Comparison of ENCODE assay signal across 8 mouse cellular contexts in genomic region chr2:51147318-51148064, GRCm38 (mm10). TPM values are rescaled to one million over a fixed set of nuclear protein-coding genes. Genes with fewer than 3 reads are reported as not detected.
A peak's percentile ranks its signal among the peaks of the same experiment; 100 is the strongest.
DNase-seq lines count a peak whose midpoint lies in the region; ATAC-seq and TF ChIP-seq lines count a peak whose summit lies in the region.

No protein-coding gene starts in this region.

- peak; percentile 50 for ATAC-seq in cerebellum, adult (ENCODE audit: insufficient number of reproducible peaks, low FRiP score, low TSS enrichment)
- ATAC-seq in forebrain, embryonic 15.5 days (replicated peaks) = peak; percentile 46
- peak; percentile 83 for ATAC-seq in heart, postnatal 0 days (ENCODE audit: insufficient read depth, low read depth)
- ATAC-seq in liver, embryonic 15.5 days (ENCODE audit: insufficient read depth) = peak; percentile 57
- ATAC-seq in stomach, postnatal 0 days (ENCODE audit: low FRiP score, low TSS enrichment) = peak; percentile 84

- dilution Hi-C loops in CH12.LX (cut with MboI; ENCODE audit: extremely low pct_ligation_motif_present, extremely low pct_unique_long_range_greater_than_20kb, low sequenced_read_pairs) = no loop called here

- DNase-seq in CH12.LX (ENCODE audit: extremely low read depth) = no peak
- peak; percentile 78 for DNase-seq in heart, postnatal 0 days (ENCODE audit: low spot score)
- DNase-seq in kidney, postnatal 36 days = peak; percentile 85 to 89
- DNase-seq in neural tube, embryonic 10.5 days (ENCODE audit: extremely low spot score, low spot score) = peak; percentile 83
- DNase-seq in stomach, postnatal 0 days (ENCODE audit: low spot score) = peak; percentile 87

- H3K79me2 ChIP-seq in CH12.LX (replicated peaks; ENCODE audit: control insufficient read depth, extremely low read depth, insufficient read depth, poor library complexity, severe bottlenecking) = no peaks in the 10 kb centered on the region

- H3K4me2 ChIP-seq in CH12.LX (ENCODE audit: insufficient read depth, low read depth, poor library complexity, severe bottlenecking) = peak overlapping the region; percentile 87
- peak overlapping the region; percentile 62 for H3K4me2 ChIP-seq in forebrain, embryonic 15.5 days (replicated peaks)
- H3K4me2 ChIP-seq in heart, postnatal 0 days (ENCODE audit: low read depth, low read length) = peak overlapping the region; percentile 92
- peak overlapping the region; percentile 56 for H3K4me2 ChIP-seq in liver, embryonic 15.5 days
- peak overlapping the region; percentile 77 for H3K4me2 ChIP-seq in stomach, postnatal 0 days (replicated peaks; ENCODE audit: low read depth)

- peaks cover 0 to 6% of the 10 kb centered on the region in 2 experiments; a peak in 1 of 4 replicates for H3K4me1 ChIP-seq in CH12.LX (ENCODE audit: control insufficient read depth in 1 of 2, insufficient read depth in 2 of 2)
- peaks cover 33% of the 10 kb centered on the region for H3K4me1 ChIP-seq in forebrain, embryonic 15.5 days
- peaks cover 34% of the 10 kb centered on the region for H3K4me1 ChIP-seq in heart, postnatal 0 days (ENCODE audit: control insufficient read depth, insufficient read depth)
- H3K4me1 ChIP-seq in liver, embryonic 15.5 days (replicated peaks) = no peaks in the 10 kb centered on the region
- peaks cover 10% of the 10 kb centered on the region for H3K4me1 ChIP-seq in stomach, postnatal 0 days (replicated peaks; ENCODE audit: control insufficient read depth, insufficient read depth)

- no peak overlapping the region for H3K9ac ChIP-seq in CH12.LX (ENCODE audit: insufficient read depth, low read depth)
- H3K9ac ChIP-seq in forebrain, embryonic 15.5 days (replicated peaks) = peak overlapping the region; percentile 94
- peak overlapping the region; percentile 87 for H3K9ac ChIP-seq in heart, postnatal 0 days (replicated peaks; ENCODE audit: low read depth, low read length)
- peak overlapping the region; percentile 53 for H3K9ac ChIP-seq in liver, embryonic 15.5 days
- peak overlapping the region; percentile 89 for H3K9ac ChIP-seq in stomach, postnatal 0 days (ENCODE audit: low read length)

- H3K4me3 ChIP-seq in CH12.LX (replicated peaks in 1 of 3; ENCODE audit: low read depth in 2 of 3, low read length in 2 of 3, poor library complexity in 1 of 3) = peak overlapping the region in 2 of 3 experiments; percentile 12 to 60
- H3K4me3 ChIP-seq in forebrain, embryonic 15.5 days = peak overlapping the region; percentile 85
- H3K4me3 ChIP-seq in heart, postnatal 0 days (ENCODE audit: low read depth, low read length) = peak overlapping the region; percentile 91
- H3K4me3 ChIP-seq in liver, embryonic 15.5 days (replicated peaks) = peak overlapping the region; percentile 61
- peak overlapping the region; percentile 92 for H3K4me3 ChIP-seq in stomach, postnatal 0 days (ENCODE audit: low read depth, low read length)

- H3K27ac ChIP-seq in CH12.LX (ENCODE audit: insufficient read depth, low read depth) = no peak overlapping the region
- peak overlapping the region; percentile 92 for H3K27ac ChIP-seq in forebrain, embryonic 15.5 days (replicated peaks)
- H3K27ac ChIP-seq in heart, postnatal 0 days (ENCODE audit: low read depth) = peak overlapping the region; percentile 96
- H3K27ac ChIP-seq in liver, embryonic 15.5 days (replicated peaks) = peak overlapping the region; percentile 59
- peak overlapping the region; percentile 97 for H3K27ac ChIP-seq in stomach, postnatal 0 days (replicated peaks)

- no peaks in the 10 kb centered on the region for H3K9me3 ChIP-seq in CH12.LX (replicated peaks; ENCODE audit: low read length)
- no peaks in the 10 kb centered on the region for H3K9me3 ChIP-seq in forebrain, embryonic 15.5 days
- H3K9me3 ChIP-seq in heart, postnatal 0 days (replicated peaks; ENCODE audit: control insufficient read depth, low read length) = no peaks in the 10 kb centered on the region
- no peaks in the 10 kb centered on the region for H3K9me3 ChIP-seq in liver, embryonic 15.5 days (replicated peaks)
- H3K9me3 ChIP-seq in stomach, postnatal 0 days (ENCODE audit: control insufficient read depth, low read length) = no peaks in the 10 kb centered on the region

- no peak for TF ChIP-seq EP300 in CH12.LX (IDR thresholded peaks at IDR 0.05; ENCODE audit: low read length)
- no peak for TF ChIP-seq EP300 in heart, postnatal 0 days (IDR thresholded peaks at IDR 0.05; ENCODE audit: low read depth)
- TF ChIP-seq EP300 in stomach, postnatal 0 days (optimal IDR thresholded peaks at IDR 0.05) = no peak

- peaks cover 6% of the 10 kb centered on the region for H3K27me3 ChIP-seq in CH12.LX (replicated peaks)
- H3K27me3 ChIP-seq in forebrain, embryonic 15.5 days = no peaks in the 10 kb centered on the region
- 0 out of 2 replicates have a peak, but pooled peaks cover 4% of the 10 kb centered on the region for H3K27me3 ChIP-seq in heart, postnatal 0 days (ENCODE audit: control insufficient read depth, insufficient read depth, low read length)
- peaks cover 34% of the 10 kb centered on the region for H3K27me3 ChIP-seq in liver, embryonic 15.5 days
- H3K27me3 ChIP-seq in stomach, postnatal 0 days (ENCODE audit: control insufficient read depth, insufficient read depth, low read length) = no peaks in the 10 kb centered on the region

- TF ChIP-seq RAD21 in CH12.LX (IDR thresholded peaks at IDR 0.05; ENCODE audit: low read depth, low read length) = no peak

- H3K36me3 ChIP-seq in CH12.LX (replicated peaks in 1 of 2; ENCODE audit: control insufficient read depth in 1 of 2, insufficient read depth in 1 of 2, low read length in 1 of 2) = no peaks in the 10 kb centered on the region
- no peaks in the 10 kb centered on the region for H3K36me3 ChIP-seq in forebrain, embryonic 15.5 days
- no peaks in the 10 kb centered on the region for H3K36me3 ChIP-seq in heart, postnatal 0 days (replicated peaks; ENCODE audit: control insufficient read depth, insufficient read depth, low read length)
- H3K36me3 ChIP-seq in liver, embryonic 15.5 days (replicated peaks) = no peaks in the 10 kb centered on the region
- 0 out of 2 replicates have a peak, but pooled peaks cover 2% of the 10 kb centered on the region for H3K36me3 ChIP-seq in stomach, postnatal 0 days (ENCODE audit: control insufficient read depth, insufficient read depth, low read length)

- under 1% methylated on average over 45 of the region's 45 CpGs for WGBS in forebrain, embryonic 15.5 days
- under 1% methylated on average over 45 of the region's 45 CpGs for WGBS in heart, postnatal 0 days
- under 1% methylated on average over 45 of the region's 45 CpGs for WGBS in liver, embryonic 15.5 days (ENCODE audit: insufficient replicate concordance)
- under 1% methylated on average over 42 of the region's 45 CpGs for WGBS in stomach, postnatal 0 days

- no peak for TF ChIP-seq POLR2A in CH12.LX (IDR thresholded peaks at IDR 0.05; ENCODE audit: low read depth, low read length)

- in situ Hi-C loops in CH12.LX (cut with MboI; ENCODE audit: low pct_ligation_motif_present, low pct_unique_long_range_greater_than_20kb, low sequenced_read_pairs) = loop anchor here (25.0 kb wide), 1 partner anchor 835 kb away; no protein-coding TSS in a partner anchor

- TF ChIP-seq CTCF in CH12.LX (conservative IDR thresholded peaks at IDR 0.05 in 1 of 2, IDR thresholded peaks at IDR 0.05 in 1 of 2; ENCODE audit: low read depth in 2 of 2, low read length in 2 of 2) = no peak
- peak; percentile 36 for TF ChIP-seq CTCF in heart, postnatal 0 days (IDR thresholded peaks at IDR 0.05; ENCODE audit: low read depth)
- TF ChIP-seq CTCF in stomach, postnatal 0 days (IDR thresholded peaks at IDR 0.05; ENCODE audit: low read depth) = peak; percentile 73

TF ChIP-seq in CH12.LX, 34 proteins besides CTCF, POLR2A, EP300 and RAD21:
- no peak for TF ChIP-seq NRF1 (IDR thresholded peaks at IDR 0.05; ENCODE audit: low read depth, low read length)
- TF ChIP-seq SMC3 (IDR thresholded peaks at IDR 0.05; ENCODE audit: low read depth, low read length) = no peak
- no peak for TF ChIP-seq GABPA (IDR thresholded peaks at IDR 0.05; ENCODE audit: insufficient replicate concordance, low read depth, low read length)
- TF ChIP-seq MAX (IDR thresholded peaks at IDR 0.05; ENCODE audit: low read length) = no peak
- TF ChIP-seq ZKSCAN1 (IDR thresholded peaks at IDR 0.05; ENCODE audit: borderline replicate concordance, low read depth, low read length) = no peak
- no peak for TF ChIP-seq TCF12 (IDR thresholded peaks at IDR 0.05; ENCODE audit: low read depth, low read length)
- no peak for TF ChIP-seq BHLHE40 (IDR thresholded peaks at IDR 0.05; ENCODE audit: low read depth, low read length)
- no peak for TF ChIP-seq ETS1 (conservative IDR thresholded peaks at IDR 0.05; ENCODE audit: low read depth, low read length)
- TF ChIP-seq ELF1 (IDR thresholded peaks at IDR 0.05; ENCODE audit: low read depth, low read length) = no peak
- no peak for TF ChIP-seq MAFK (IDR thresholded peaks at IDR 0.05; ENCODE audit: insufficient replicate concordance, low read length)
- TF ChIP-seq ZNF384 (IDR thresholded peaks at IDR 0.05; ENCODE audit: low read depth, low read length) = no peak

RNA-seq across cellular contexts. Expression of gene Rnd3, which starts 1.4 kb away (rescaled TPM):
- total RNA-seq in CH12.LX (2012; rRNA removed) (0.08 and 0.17 TPM in 2 replicates), CH12.LX (2014; rRNA removed) (1.5 TPM in 2 replicates)
- polyA plus RNA-seq in CH12.LX (2012; ENCODE audit: insufficient read length, low read depth) = 0.80 and 1.1 TPM in 2 replicates
- polyA plus RNA-seq in forebrain, embryonic 15.5 days (2015; fragmentation: Nextera tagmentation; extraction: Ambion mirVana) = 142 and 151 TPM in 2 replicates
- total RNA-seq in heart, postnatal 0 days (2014; rRNA removed; ENCODE audit: low replicate concordance) = 12.9 and 15.8 TPM in 2 replicates
- polyA plus RNA-seq in heart, postnatal 0 days (2015; fragmentation: Nextera tagmentation; extraction: Ambion mirVana) = 19.4 and 20.3 TPM in 2 replicates
- 11.7 and 12.9 TPM in 2 replicates for polyA plus RNA-seq in liver, embryonic 15.5 days (2015; fragmentation: Nextera tagmentation; extraction: Ambion mirVana)
- polyA plus RNA-seq in stomach, postnatal 0 days (2015; fragmentation: Nextera tagmentation; extraction: Ambion mirVana) = 34.5 and 37.0 TPM in 2 replicates

Comparison
In these comparisons a context has a peak if more than half of its experiments do, and no peak if none do; other contexts are left out.
1. H3K4me3 ChIP-seq: peak in every context shown above with its lines; median percentile 92 in stomach, postnatal 0 days; 91 in heart, postnatal 0 days; 85 in forebrain, embryonic 15.5 days; 61 in liver, embryonic 15.5 days; 36 in CH12.LX.
2. CTCF ChIP-seq: peak in heart, postnatal 0 days (single experiment) and stomach, postnatal 0 days (single experiment); none in CH12.LX (0 of 2).
3. Peak in every context shown above with its lines, with median percentiles within 50 percentile points of each other: H3K4me2 ChIP-seq and ATAC-seq.